In the genomic region with DNA sequence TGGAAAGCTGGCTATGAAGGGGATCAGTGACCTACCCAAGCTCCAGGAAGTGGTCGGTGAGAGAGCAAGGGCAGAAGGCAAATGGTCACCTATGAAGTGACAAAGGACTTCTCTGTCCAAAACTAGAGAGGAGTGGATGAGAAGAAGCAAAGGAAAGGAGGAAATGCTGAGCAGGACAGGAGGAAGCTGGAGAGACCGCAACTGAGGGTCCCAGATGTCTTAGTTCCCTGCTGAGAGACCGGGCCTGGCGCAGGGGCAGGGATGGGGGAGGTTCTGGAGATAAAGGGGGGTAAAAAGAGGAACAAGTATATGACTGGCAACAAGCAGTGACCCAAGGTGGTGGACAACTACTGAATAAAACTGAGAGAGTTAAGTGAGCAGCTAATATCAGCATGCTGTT, we compare ENCODE assay signal across 19 mouse cellular contexts.
DNase-seq lines count a peak whose midpoint lies in the region; ATAC-seq and TF ChIP-seq lines count a peak whose summit lies in the region.
"Had no signal": no experiment of that assay in that cellular context is flagged by ENCODE, and none has a peak within 500 bp of the region (broad histone marks: within the 10 kb centered on the region; RNA-seq: fewer than 3 reads in every experiment).

No protein-coding gene starts in this region.

- no peak for TF ChIP-seq CTCF in G1E (IDR thresholded peaks at IDR 0.05; ENCODE audit: low read depth, low read length)

- DNase-seq in heart, adult 9 months (ENCODE audit: low spot score in 2 of 2): no peak
- DNase-seq in G1E (ENCODE audit: low spot score): no peak
- no peak for DNase-seq in left cerebral cortex, adult 11 months (ENCODE audit: low spot score)
- DNase-seq in thymus, postnatal 25 days: no peak
- DNase-seq: adrenal gland, adult 2 months; B cell, adult 2 months; cerebellum, postnatal 14 days; gastrocnemius, postnatal 14 days; kidney, adult 11 months; retina, postnatal 1 day had no signal

- 60% methylated on average over 4 of the region's 4 CpGs for WGBS in heart, embryonic 12.5 days

- no peak for ATAC-seq in heart, embryonic 12.5 days (ENCODE audit: insufficient number of reproducible peaks, low FRiP score)
- peak; percentile 28; the same call in 1 of the 2 replicates for ATAC-seq in G1E (ENCODE audit: extremely low read depth, insufficient number of reproducible peaks, low FRiP score, poor library complexity, severe bottlenecking)
- ATAC-seq: lung, postnatal 0 days had no signal

- H3K4me2 ChIP-seq in heart, embryonic 12.5 days: no peak overlapping the region
- H3K4me2 ChIP-seq: limb, embryonic 13.5 days; stomach, embryonic 15.5 days had no signal

- H3K9me3 ChIP-seq in heart, embryonic 12.5 days (replicated peaks): no peaks in the 10 kb centered on the region
- no peaks in the 10 kb centered on the region for H3K9me3 ChIP-seq in G1E (replicated peaks)
- no peaks in the 10 kb centered on the region for H3K9me3 ChIP-seq in megakaryocyte, embryonic 14.5 days
- H3K9me3 ChIP-seq: hindbrain, embryonic 10.5 days; limb, embryonic 13.5 days; stomach, embryonic 15.5 days had no signal

- H3K4me1 ChIP-seq in heart, embryonic 12.5 days (replicated peaks): peaks cover 37% of the 10 kb centered on the region
- peaks cover 12% of the 10 kb centered on the region for H3K4me1 ChIP-seq in G1E (ENCODE audit: insufficient read depth, low read depth, low read length)
- no peaks in the 10 kb centered on the region for H3K4me1 ChIP-seq in brown adipose tissue, adult 24 weeks (ENCODE audit: control insufficient read depth, insufficient read depth, insufficient read length, low read length)
- H3K4me1 ChIP-seq in megakaryocyte, embryonic 14.5 days: peaks cover 46% of the 10 kb centered on the region
- H3K4me1 ChIP-seq: stomach, embryonic 15.5 days had no signal

- peaks cover 56% of the 10 kb centered on the region for H3K36me3 ChIP-seq in heart, embryonic 12.5 days
- H3K36me3 ChIP-seq in G1E (replicated peaks): no peaks in the 10 kb centered on the region
- peaks cover 98% of the 10 kb centered on the region for H3K36me3 ChIP-seq in megakaryocyte, embryonic 14.5 days (replicated peaks; ENCODE audit: low read length)
- H3K36me3 ChIP-seq: hindbrain, embryonic 10.5 days; limb, embryonic 13.5 days; stomach, embryonic 15.5 days had no signal

- H3K4me3 ChIP-seq in heart, embryonic 12.5 days: no peak overlapping the region
- H3K4me3 ChIP-seq in G1E (ENCODE audit: low read depth, low read length): no peak overlapping the region
- H3K4me3 ChIP-seq in brown adipose tissue, adult 24 weeks (ENCODE audit: insufficient read depth, low read depth, low read length): no peak overlapping the region
- peak overlapping the region; percentile 23 for H3K4me3 ChIP-seq in megakaryocyte, embryonic 14.5 days (replicated peaks)
- H3K4me3 ChIP-seq: hindbrain, embryonic 10.5 days; limb, embryonic 13.5 days; stomach, embryonic 15.5 days had no signal

- H3K9ac ChIP-seq in heart, embryonic 12.5 days: no peak overlapping the region
- H3K9ac ChIP-seq: limb, embryonic 13.5 days; liver, embryonic 14.5 days; stomach, embryonic 15.5 days had no signal

- peak overlapping the region; percentile 92 for H3K27ac ChIP-seq in heart, embryonic 12.5 days (ENCODE audit: poor library complexity, severe bottlenecking)
- H3K27ac ChIP-seq in brown adipose tissue, adult 24 weeks (replicated peaks; ENCODE audit: low read depth, low read length): peak overlapping the region; percentile 61
- H3K27ac ChIP-seq: hindbrain, embryonic 10.5 days; kidney, postnatal 0 days; limb, embryonic 13.5 days; liver, embryonic 14.5 days; stomach, embryonic 15.5 days had no signal

- no peaks in the 10 kb centered on the region for H3K27me3 ChIP-seq in heart, embryonic 12.5 days (replicated peaks)
- H3K27me3 ChIP-seq in G1E (ENCODE audit: insufficient read depth, low read length): 0 out of 2 replicates have a peak, but pooled peaks cover 5% of the 10 kb centered on the region
- H3K27me3 ChIP-seq in megakaryocyte, embryonic 14.5 days (replicated peaks): no peaks in the 10 kb centered on the region
- H3K27me3 ChIP-seq: limb, embryonic 13.5 days; stomach, embryonic 15.5 days had no signal
